Mouse (Mus musculus) heart, adult 11 months (tissue): ENCODE results near the gene Ovol2.
A peak's percentile ranks its signal among the peaks of the same experiment; 100 is the strongest.

ENCODE experiments used
- DNase-seq: peaks from one replicate; pipeline ENCODE4 v3.0.0; 2022

Ovol2 gene

DNA sequence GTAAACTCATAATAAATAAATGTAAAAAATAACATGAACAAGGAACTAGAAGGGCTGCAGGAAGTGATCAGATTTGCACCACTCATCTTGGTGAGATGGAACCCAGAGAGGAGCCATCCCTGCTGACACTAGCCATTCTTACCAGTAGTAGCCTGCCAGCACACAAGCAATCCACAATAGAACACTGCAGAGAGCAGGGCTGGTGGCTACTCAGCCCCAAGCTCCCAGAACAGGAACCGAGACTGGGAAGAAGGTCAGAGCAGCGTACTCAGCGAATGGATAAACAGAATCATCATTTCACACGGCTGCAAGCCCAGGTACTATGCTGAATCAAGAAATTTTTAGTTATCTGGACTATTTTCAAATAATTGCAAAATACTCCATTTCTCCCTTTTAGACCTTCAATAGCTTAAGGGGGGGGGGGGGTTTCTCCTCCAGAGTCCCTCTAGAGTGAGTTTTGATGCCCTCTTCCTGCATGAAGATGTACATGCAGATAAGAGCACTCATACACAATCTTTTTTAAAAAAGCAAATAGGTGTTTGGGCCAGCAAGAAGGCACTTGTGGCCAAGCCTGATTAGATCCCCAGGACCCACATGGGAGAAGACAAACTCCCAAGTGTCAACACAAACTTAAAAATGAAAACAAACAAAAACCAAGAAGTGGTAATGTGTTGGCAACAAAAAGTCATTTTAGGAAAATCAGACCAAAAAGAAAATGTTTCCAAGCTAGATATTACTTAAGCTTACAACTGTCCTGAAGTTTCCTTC, 65.8 kb downstream of the Ovol2 start:
- peak; percentile 98 for DNase-seq

DNA sequence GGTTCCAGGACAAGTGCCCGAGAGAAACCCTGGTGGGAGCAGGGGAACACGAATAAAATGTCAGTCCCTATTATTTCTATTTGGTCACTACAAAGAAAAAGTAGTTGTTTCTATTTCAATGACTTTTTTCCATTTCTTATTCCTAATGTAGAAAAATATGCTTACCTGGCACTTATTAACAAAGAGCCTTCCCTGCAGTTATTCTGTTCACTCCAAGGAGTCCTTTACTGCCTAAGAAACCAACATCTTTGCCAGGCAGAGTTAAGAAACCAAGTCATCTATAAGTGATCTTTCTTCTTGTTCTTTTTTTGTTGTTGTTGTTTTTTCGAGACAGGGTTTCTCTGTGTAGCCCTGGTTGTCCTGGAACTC, 66.8 kb downstream of the Ovol2 start:
- no peak for DNase-seq

DNA sequence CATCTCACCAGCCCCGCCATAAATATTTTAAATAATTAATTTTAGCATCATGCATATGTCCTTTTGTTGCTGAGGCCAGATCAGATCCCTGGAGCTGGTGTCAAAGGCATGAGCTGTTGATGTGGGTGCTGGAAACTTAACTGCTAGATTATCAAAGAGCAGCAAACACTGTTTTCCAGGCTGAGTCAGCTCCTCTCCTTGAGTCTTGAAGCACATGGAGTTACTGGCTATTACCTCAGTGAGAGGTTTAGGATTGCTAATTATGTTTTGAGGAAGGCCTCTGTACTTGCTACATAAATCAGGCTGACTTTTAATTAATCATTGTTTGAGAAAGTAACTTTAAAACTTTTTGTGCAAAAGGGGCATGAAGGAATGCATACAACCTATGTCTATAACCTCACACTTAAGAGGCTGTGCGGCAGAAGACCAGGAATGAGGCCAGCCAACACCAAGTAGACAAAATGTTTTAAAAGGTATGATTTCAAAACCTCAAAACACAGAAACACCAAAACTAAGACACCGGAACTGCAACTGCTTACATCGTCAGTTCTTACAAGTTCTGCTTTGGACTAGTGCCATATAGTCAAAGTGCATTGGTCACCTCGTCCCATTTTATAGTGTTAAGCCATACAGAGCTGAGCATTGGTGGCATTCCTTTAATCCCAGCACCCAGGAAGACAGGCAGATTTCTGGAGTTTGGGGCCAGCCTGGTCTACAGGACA, 67.4 kb downstream of the Ovol2 start:
- peak; percentile 87 for DNase-seq

DNA sequence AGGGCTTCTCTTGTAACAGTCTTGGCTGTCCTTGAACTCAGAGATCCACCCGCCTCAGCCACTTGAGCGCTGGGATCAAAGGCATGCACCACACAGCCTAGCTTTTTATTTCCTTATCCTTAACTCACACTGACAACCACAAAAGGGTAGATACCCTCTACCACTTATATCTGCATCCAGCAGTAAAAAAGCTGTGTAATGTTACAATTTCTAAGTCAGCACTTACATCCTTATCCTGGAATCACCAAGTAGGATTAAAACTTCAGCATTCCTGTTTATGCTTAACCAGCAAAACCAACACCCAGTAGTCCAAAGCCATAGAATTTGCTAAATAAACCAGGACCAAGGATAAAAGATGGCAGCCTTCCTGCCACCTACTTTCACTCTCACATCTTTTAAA, 69.1 kb downstream of the Ovol2 start:
- peak; percentile 68 for DNase-seq
